Mouse (Mus musculus) kidney, postnatal 0 days (tissue): ENCODE results near the gene Emilin2. TPM values are rescaled to one million over a fixed set of nuclear protein-coding genes. Genes with fewer than 3 reads are reported as not detected.
"Not testable (repeated sequence)": the region's sequence is repeated elsewhere in the genome, so short reads cannot be mapped to it uniquely, and the experiment has no call there.

Experiments
- ATAC-seq: fragments of 200-750 bp; cut with Nextera tagmentation; replicated peaks from 2 replicates; pipeline ENCODE4 v1.8.0; 2017; ENCODE audit warnings: low read depth, moderate number of reproducible peaks, moderate TSS enrichment, moderate library complexity; ENCODE audit not compliant: low FRiP score
- DNase-seq: peaks from one replicate; pipeline ENCODE4 v3.0.0-alpha.2; 2016; ENCODE audit warnings: low spot score
- H3K27ac ChIP-seq: fragments of 300-500 bp; sonication (generic); 2 replicates; pipeline ENCODE4 v1.5.1; 2014; ENCODE audit warnings: mild to moderate bottlenecking
- H3K27me3 ChIP-seq: fragments of 300-500 bp; sonication (generic); 2 replicates; pipeline ENCODE4 v1.6.1; 2014; ENCODE audit warnings: low read length, mixed read lengths; ENCODE audit not compliant: insufficient read depth
- H3K36me3 ChIP-seq: fragments of 300-500 bp; sonication (generic); 2 replicates; pipeline ENCODE4 v1.6.1; 2014; ENCODE audit warnings: low read length, mixed read lengths; ENCODE audit not compliant: insufficient read depth
- H3K4me1 ChIP-seq: fragments of 300-500 bp; sonication (generic); replicated peaks from 2 replicates; pipeline ENCODE4 v1.6.1; 2014; ENCODE audit warnings: antibody characterized with exemption, low read length, mixed read lengths; ENCODE audit not compliant: insufficient read depth
- H3K4me2 ChIP-seq: fragments of 300-500 bp; sonication (generic); 2 replicates; pipeline ENCODE4 v1.6.1; 2014; ENCODE audit warnings: mild to moderate bottlenecking, low read length, moderate library complexity, mixed read lengths
- H3K4me3 ChIP-seq: fragments of 300-500 bp; sonication (generic); replicated peaks from 2 replicates; pipeline ENCODE4 v1.5.1; 2014; ENCODE audit warnings: low read depth, low read length
- H3K9ac ChIP-seq: fragments of 300-500 bp; sonication (generic); 2 replicates; pipeline ENCODE4 v1.6.1; 2014; ENCODE audit warnings: low read depth, low read length
- H3K9me3 ChIP-seq: fragments of 300-500 bp; sonication (generic); replicated peaks from 2 replicates; pipeline ENCODE4 v1.6.1; 2016; ENCODE audit warnings: low read length, inconsistent platforms, mixed read lengths
- CTCF ChIP-seq: IDR thresholded peaks from 2 replicates; pipeline ENCODE4 v1.5.1; 2016; ENCODE audit warnings: antibody characterized with exemption, low read depth, mild to moderate bottlenecking, moderate library complexity
- WGBS: fragments of 180-500 bp; shearing (Covaris S2); extraction: QIAGEN DNeasy Blood & Tissue Kit; methylation state at CpG from one replicate; pipeline ENCODE4 v1.1.7; 2014; 5-methylcytosine and 5-hydroxymethylcytosine counted together
- polyA plus RNA-seq: library from polyadenylated mRNA; unstranded; fragments of >200 nt; fragmentation: Nextera tagmentation; extraction: Ambion mirVana; gene quantifications from 2 replicates; pipeline ENCODE4 v1.2.1, GENCODE M21; 2015

Emilin2 gene
- polyA plus RNA-seq, 1 experiment from 2014 or later, result 2.4 TPM

GRCm38 (mm10) chr17:71337546-71337945 lies 25.8 kb upstream of the Emilin2 start:
- H3K27me3 ChIP-seq, result no peaks in the 10 kb centered on the region
- no peaks in the 10 kb centered on the region for H3K36me3 ChIP-seq
- ATAC-seq, result no peak
- WGBS, result 92% methylated on average over 9 of the region's 9 CpGs
- TF ChIP-seq CTCF, result no peak
- no peak for DNase-seq
- H3K9me3 ChIP-seq, result no peaks in the 10 kb centered on the region
- H3K4me1 ChIP-seq, result no peaks in the 10 kb centered on the region
- H3K9ac ChIP-seq, result no peak overlapping the region
- H3K4me2 ChIP-seq, result no peak overlapping the region
- H3K4me3 ChIP-seq, result no peak overlapping the region
- no peak overlapping the region for H3K27ac ChIP-seq

- Histone ChIP-seq H3K4me3 (no peak overlapping the region), H3K27me3 (no peaks in the 10 kb centered on the region), H3K9me3 (no peaks in the 10 kb centered on the region), H3K27ac (no peak overlapping the region), H3K4me2 (no peak overlapping the region), H3K9ac (no peak overlapping the region), H3K36me3 (no peaks in the 10 kb centered on the region), H3K4me1 (no peaks in the 10 kb centered on the region)
- no peak for TF ChIP-seq CTCF
- no peak for ATAC-seq
- no peak for DNase-seq
- 30% methylated on average over 8 of the region's 8 CpGs for WGBS
These were observed 24.6 kb upstream of the Emilin2 start for GRCm38 (mm10) chr17:71336421-71336820.

GRCm38 (mm10) chr17:71332298-71332697 lies 20.5 kb upstream of the Emilin2 start:
- Histone ChIP-seq H3K9me3 (no peaks in the 10 kb centered on the region), H3K9ac (no peak overlapping the region), H3K4me3 (no peak overlapping the region), H3K4me1 (no peaks in the 10 kb centered on the region), H3K4me2 (peak overlapping the region; percentile 31), H3K27me3 (no peaks in the 10 kb centered on the region), H3K27ac (no peak overlapping the region), H3K36me3 (no peaks in the 10 kb centered on the region)
- WGBS, result 24% methylated on average over 15 of the region's 15 CpGs
- no peak for TF ChIP-seq CTCF
- DNase-seq (peak; percentile 29), ATAC-seq (0 out of 2 replicates have a peak, but pooled peaks have one; percentile 57)

- not testable (repeated sequence) for ATAC-seq, H3K4me1 ChIP-seq, H3K4me2 ChIP-seq, H3K9me3 ChIP-seq, H3K27ac ChIP-seq, H3K4me3 ChIP-seq, H3K9ac ChIP-seq, H3K36me3 ChIP-seq, DNase-seq, H3K27me3 ChIP-seq
- 79% methylated on average over 8 of the region's 8 CpGs for WGBS
These were observed 9.0 kb upstream of the Emilin2 start for GRCm38 (mm10) chr17:71320731-71321130.

- no peak for ATAC-seq
- Histone ChIP-seq H3K9me3 (no peaks in the 10 kb centered on the region), H3K27ac (no peak overlapping the region), H3K36me3 (no peaks in the 10 kb centered on the region), H3K4me2 (no peak overlapping the region), H3K9ac (no peak overlapping the region), H3K27me3 (no peaks in the 10 kb centered on the region), H3K4me1 (no peaks in the 10 kb centered on the region), H3K4me3 (no peak overlapping the region)
- TF ChIP-seq CTCF, result no peak
- WGBS, result 85% methylated on average over 3 of the region's 3 CpGs
- no peak for DNase-seq
These were observed 7.6 kb upstream of the Emilin2 start for GRCm38 (mm10) chr17:71319361-71319760.

GRCm38 (mm10) chr17:71317571-71317970 lies 5.8 kb upstream of the Emilin2 start:
- no peak for DNase-seq
- Histone ChIP-seq H3K4me3 (no peak overlapping the region), H3K9me3 (no peaks in the 10 kb centered on the region), H3K4me1 (no peaks in the 10 kb centered on the region), H3K27ac (no peak overlapping the region), H3K9ac (no peak overlapping the region), H3K4me2 (no peak overlapping the region), H3K36me3 (no peaks in the 10 kb centered on the region), H3K27me3 (no peaks in the 10 kb centered on the region)
- no peak for TF ChIP-seq CTCF
- WGBS, result 92% methylated on average over 4 of the region's 4 CpGs
- no peak for ATAC-seq

- TF ChIP-seq CTCF, result no peak
- 82% methylated on average over 4 of the region's 4 CpGs for WGBS
- Histone ChIP-seq H3K4me2 (no peak overlapping the region), H3K9me3 (no peaks in the 10 kb centered on the region), H3K27me3 (peaks cover 12% of the 10 kb centered on the region), H3K9ac (no peak overlapping the region), H3K27ac (no peak overlapping the region), H3K36me3 (no peaks in the 10 kb centered on the region), H3K4me3 (no peak overlapping the region), H3K4me1 (no peaks in the 10 kb centered on the region; the same call in 1 of the 2 replicates)
- DNase-seq (no peak), ATAC-seq (no peak)
These were observed 2.5 kb upstream of the Emilin2 start for GRCm38 (mm10) chr17:71314315-71314714.
